Mouse (Mus musculus) fat pad, adult 2 months (tissue): ENCODE results near the gene Rab3a.

Source experiments
- DNase-seq: peaks from one replicate; pipeline ENCODE4 v3.0.0-alpha.2; 2011; ENCODE audit warnings: low read depth, low spot score; ENCODE audit errors: extremely low read depth

Gene Rab3a

DNA sequence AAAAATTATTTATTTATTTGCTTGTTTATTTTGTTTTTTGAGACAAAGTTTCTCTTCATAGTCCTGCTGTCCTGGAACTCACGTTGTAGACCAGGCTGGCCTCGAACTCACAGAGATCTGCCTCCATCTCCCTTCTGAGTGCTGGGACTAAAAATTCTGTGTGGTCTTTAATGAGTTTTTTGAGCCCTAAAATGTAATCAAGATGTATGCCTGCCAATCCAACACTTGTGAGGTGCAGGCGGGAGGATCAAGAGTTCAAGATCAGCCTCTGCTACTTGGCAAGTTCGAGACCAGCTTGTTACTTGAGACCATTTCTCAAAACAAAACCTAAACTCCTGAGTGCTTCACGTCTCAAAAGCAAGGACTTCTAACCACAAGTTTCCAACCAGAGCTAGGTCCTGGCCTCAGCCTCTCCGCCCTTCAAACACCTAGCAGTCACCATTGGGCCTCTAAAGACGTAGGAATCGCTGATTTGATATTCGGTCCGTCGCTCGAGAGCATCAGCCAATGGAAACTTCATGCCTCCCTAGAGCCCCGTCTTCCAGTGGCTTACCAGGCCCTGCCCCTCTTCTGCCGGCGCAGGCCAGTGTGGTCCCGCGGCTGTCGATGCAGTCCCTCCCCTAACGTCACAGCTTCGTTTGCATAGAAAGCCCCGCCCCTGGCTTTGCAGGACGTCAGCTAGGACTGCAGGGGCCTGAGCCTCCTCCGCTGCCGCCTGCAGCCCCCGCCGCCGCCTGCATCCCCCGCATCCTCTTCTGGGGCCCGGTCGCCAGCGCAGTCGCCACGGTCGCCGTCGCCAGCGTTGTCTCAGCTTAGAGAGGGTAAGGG lies at the start of gene Rab3a:
Rab3a (plus strand) TSS at position 637 of the 828 bp plus-strand sequence.
- DNase-seq, result no peak

- DNase-seq, result no peak
Observed at GRCm38 (mm10) chr8:70708281-70708680, 46.2 kb upstream of the Rab3a start.

- no peak for DNase-seq
Observed at GRCm38 (mm10) chr8:70709794-70710193, 44.7 kb upstream of the Rab3a start.

DNA sequence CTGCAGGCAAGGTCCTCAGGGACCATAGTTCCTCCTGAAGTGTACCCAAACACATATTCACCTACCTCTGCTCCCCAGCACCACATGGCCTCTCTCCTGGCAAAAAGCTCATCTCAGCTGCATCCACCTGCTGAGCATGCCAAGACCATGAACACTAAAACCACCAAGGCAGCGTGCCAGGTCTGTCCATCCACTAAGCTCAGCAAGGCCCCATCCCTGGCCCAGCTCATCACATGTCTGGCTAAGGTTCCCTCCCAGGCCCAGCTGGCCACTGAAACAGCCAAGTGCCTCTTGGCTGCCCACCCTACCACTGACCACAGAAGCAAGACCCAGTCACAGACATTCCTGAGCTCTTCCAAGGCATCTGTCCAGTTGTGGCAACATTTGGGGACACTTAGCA lies 44.2 kb upstream of the Rab3a start:
- DNase-seq, result no peak

GRCm38 (mm10) chr8:70711041-70711440 lies 43.4 kb upstream of the Rab3a start:
- DNase-seq, result no peak

DNA sequence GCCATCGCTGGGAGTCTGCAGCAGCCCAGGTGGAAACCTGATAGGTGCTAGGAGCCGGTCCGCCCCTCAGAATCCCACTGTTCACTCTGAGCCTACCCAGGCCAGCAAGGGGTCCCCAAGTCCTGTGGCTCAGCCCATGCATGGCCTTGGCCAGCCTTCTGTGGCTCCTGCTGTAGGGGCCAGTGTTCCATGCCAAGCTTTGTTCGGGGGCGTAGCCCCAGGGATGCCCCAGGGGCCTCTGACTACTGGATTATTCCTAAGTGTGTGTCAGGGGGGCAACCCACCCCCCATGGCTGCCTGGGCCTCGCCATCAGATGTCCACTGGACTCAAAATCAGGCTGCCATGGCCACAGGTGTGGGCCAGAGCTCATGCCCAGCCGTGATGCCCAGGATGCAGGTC lies 40.5 kb upstream of the Rab3a start:
- no peak for DNase-seq

DNA sequence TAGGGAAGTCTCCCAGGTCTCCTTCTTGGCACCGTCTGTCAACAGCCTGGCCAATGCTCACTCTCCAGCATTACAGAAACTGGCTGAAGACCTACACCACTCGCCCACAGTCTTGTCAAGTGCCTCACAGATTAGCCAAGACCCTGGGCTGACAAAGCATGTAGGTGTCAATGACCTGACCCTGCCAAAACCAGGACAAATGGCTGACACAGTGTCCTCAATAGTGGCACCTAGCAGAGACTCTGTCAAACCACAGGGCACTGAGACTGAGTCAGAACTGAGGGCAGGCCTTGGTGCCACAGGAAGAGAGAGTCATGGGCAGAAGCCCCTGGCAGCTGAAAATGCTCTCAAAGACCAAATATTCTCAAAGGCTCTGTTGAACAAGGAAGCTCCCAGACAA lies 39.4 kb upstream of the Rab3a start:
- no peak for DNase-seq

DNA sequence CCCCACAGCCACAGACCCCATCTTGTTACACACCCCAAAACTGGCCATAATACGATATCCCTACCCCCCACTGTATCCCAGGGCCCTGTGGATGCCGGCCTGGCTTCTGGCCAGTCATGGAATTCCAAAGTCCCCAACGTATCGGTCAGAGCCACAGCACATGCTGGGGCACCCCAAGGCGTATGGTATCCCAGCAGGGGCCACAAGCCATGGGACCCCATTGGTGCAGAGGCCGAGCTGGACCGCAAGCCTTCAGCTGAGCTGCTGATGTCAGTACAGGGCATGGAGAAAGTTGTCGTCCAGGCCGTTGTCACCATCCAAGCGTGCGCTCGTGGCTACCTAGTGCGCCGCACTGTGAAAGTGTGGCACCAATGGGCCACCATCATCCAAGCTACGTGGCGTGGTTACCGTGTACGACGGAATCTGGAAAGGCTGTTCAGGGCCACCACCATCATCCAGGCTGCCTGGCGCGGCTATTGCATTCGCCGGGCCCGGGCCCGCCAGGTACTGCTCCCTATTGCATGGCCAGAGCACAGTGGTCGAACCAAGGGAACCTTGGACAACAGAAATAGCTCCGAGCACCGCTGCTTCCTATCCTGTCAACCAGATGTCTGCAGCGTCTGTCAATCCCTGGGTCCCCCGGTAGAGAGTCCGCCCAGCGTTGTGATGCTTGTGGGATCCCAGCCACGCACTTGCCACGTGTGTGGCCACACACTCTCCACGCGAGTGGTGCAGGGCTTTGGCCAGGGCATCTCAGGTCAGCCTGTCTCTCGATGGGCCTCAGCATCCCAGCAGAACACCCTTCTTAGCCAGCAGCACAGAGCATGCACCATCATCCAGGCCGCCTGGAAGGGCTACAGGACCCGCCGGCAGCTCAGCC lies 37.7 kb upstream of the Rab3a start:
- DNase-seq, result no peak

DNA sequence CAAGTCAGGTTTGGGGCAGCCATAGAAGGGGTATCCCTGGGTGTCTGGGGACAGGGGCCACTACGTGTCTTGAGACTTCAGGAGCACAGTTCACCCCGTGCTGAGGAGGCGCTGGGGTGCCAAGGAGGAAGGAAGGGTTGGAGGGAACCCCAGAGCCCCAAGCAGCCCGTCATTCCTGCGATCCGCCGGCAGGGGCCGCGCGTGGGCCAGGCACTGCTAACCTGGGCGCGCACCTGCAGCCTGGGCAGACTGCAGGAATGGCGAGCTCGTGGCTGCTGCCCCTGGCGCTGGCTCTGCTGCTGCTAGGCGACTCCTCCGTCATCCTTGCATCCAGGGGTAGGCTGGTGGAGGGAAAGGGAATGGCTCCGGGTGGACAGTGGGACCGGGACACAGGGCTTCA lies 36.2 kb upstream of the Rab3a start, which contains the start of gene Gm3336:
Gm3336 (plus strand) TSS at position 247 of the 400 bp plus-strand sequence.
- DNase-seq, result no peak

- no peak for DNase-seq
Observed at GRCm38 (mm10) chr8:70719796-70720270, 34.6 kb upstream of the Rab3a start.

- no peak for DNase-seq
Observed at GRCm38 (mm10) chr8:70720739-70721138, 33.7 kb upstream of the Rab3a start.

GRCm38 (mm10) chr8:70721601-70722000 lies 32.9 kb upstream of the Rab3a start:
- no peak for DNase-seq

DNA sequence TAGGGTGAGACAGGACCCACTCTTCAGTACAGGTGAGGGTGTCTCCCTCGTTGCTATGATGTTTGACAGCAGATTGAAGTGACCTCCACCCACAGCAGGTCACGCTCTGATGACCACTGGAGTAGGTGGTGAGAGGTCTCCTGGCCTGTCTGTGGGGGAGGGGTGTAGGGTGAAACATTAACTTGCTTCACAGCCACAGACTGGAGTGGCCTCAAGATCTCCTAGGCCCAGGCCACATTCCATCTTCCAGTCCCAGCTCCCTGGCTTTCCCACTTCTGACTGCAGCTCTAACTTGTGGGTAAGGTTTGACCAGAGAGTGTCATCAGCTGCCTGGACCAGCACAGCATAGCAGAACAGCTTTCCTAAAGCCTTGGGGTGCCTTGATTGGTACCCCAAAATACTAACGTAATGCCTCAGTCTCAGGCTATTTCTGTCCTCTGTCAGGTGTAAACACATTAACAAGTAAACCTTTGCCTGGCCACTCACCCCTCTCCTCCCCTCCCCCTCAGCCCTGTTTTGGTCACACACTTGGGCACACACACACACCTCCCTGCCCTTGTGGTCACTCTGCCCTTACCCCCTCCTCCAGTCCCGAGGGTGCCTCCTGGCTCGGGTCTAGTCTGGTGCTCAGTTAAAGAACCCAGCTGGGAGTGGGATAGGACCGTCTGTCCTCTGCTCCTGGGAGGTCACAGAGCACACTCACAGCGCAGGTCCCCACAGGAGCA lies 30.8 kb upstream of the Rab3a start, which contains the start of gene Pde4c:
Pde4c (plus strand) TSS at position 235 of the 725 bp plus-strand sequence.
- no peak for DNase-seq

GRCm38 (mm10) chr8:70724216-70724615 lies 30.3 kb upstream of the Rab3a start:
- no peak for DNase-seq

GRCm38 (mm10) chr8:70725792-70726447 lies 28.6 kb upstream of the Rab3a start:
- DNase-seq, result no peak

GRCm38 (mm10) chr8:70726721-70727120 lies 27.8 kb upstream of the Rab3a start:
- DNase-seq, result no peak

GRCm38 (mm10) chr8:70729808-70730475 lies 24.5 kb upstream of the Rab3a start:
- DNase-seq, result no peak

GRCm38 (mm10) chr8:70730956-70731355 lies 23.5 kb upstream of the Rab3a start:
- no peak for DNase-seq

GRCm38 (mm10) chr8:70737705-70738104 lies 16.8 kb upstream of the Rab3a start:
- DNase-seq, result no peak

DNA sequence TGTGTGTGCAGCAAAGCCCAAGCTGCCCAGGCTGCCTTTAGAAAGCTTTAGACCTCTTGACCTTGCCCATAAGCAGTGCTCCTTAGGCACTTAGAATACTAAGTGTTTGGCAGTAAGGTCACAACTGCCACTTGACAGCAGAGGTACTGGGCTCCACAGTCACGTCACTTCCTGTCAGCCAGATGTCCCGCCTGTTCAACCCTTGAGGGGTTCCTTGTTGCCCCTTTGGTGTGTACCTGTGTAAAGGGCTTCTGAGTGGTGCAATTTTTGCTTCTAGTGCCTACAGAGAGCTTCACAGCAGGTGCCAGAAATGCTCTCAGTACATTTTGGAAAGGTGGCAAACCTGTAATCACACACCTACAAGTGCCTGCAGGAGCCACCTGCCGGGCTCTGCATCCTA lies 16.3 kb upstream of the Rab3a start:
- no peak for DNase-seq
